Mouse (Mus musculus): Measurements from ENCODE around the gene Olfr522. TPM values are rescaled to one million over a fixed set of nuclear protein-coding genes. Genes with fewer than 3 reads are reported as not detected.
A peak's percentile ranks its signal among the peaks of the same experiment; 100 is the strongest.

The Olfr522 gene
- not detected for polyA plus RNA-seq (2017; shearing (Covaris generic))

DNA sequence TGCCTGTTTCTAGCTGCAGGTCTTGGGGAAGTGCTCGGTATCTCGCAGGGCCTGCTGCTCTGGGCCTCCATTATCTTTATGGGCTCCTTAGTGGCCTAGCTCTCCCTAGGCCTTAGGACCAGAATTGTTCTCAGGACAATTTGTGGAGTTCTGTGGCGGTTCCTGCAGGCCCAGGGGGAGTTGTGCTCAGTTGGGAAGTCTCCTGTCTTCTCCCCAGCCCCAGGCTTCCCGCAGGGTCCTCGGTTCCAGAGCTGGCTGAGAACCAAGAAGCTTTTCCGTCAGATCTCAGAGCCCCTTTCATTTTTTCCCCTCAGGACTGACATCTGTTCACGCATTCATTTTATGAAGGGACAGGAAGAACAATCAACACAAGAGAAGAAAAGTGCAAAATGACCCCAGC, at the start of gene Olfr522:
Gene Olfr522 (minus strand): TSS at position 101 of the 400 bp plus-strand sequence.
- no peak for ATAC-seq

GRCm38 (mm10) chr7:140213841-140214240, 49.3 kb upstream of the Olfr522 start:
- ATAC-seq = peak; percentile 78

GRCm38 (mm10) chr7:140208677-140209076, 44.1 kb upstream of the Olfr522 start:
- ATAC-seq = no peak

GRCm38 (mm10) chr7:140208153-140208552, 43.6 kb upstream of the Olfr522 start:
- ATAC-seq = peak; percentile 68

GRCm38 (mm10) chr7:140206904-140207303, 42.3 kb upstream of the Olfr522 start:
- ATAC-seq = peak; percentile 29

DNA sequence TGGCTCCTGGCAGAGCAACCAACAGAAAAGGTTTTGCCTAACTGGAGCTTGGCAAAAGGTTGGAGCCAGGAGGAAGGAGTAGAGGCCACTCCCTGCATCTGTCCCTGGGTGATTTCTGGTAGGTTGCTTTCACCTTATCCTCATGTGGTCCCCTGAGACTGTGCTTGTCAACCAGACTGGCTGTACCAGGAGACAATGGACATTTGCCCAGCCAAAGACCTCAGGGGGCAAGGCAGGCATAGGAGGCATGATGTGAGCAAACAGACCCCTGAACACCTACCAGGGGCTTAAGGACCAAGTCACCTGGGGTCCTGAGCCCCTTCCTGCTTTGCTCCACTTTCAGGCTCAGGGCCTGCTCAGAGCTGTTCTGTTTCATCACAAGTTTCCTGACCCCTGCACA, 41.3 kb upstream of the Olfr522 start, which contains the start of gene Olfr524:
Gene Olfr524 (minus strand): TSS at position 101 of the 400 bp plus-strand sequence.
- no peak for ATAC-seq

DNA sequence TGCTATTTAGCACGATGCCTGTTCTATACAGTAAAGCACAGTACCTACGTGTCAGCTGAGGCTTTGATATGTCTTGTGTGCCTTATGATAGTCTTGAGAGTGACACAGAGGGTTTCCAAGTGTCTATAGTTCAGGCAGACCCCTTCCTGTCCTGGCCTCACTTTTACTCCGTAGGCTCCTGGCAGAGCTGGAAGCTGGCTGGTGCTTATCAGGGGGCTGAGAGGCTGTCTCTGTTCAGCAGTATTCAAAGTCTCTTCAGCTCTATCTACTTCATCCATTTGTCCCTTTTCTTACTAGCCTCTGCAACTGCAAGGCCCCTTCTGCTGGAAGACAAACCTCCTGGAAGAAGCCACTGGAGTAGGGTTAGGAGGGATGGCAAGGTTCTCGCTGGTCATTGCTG, 36.5 kb upstream of the Olfr522 start:
- no peak for ATAC-seq

DNA sequence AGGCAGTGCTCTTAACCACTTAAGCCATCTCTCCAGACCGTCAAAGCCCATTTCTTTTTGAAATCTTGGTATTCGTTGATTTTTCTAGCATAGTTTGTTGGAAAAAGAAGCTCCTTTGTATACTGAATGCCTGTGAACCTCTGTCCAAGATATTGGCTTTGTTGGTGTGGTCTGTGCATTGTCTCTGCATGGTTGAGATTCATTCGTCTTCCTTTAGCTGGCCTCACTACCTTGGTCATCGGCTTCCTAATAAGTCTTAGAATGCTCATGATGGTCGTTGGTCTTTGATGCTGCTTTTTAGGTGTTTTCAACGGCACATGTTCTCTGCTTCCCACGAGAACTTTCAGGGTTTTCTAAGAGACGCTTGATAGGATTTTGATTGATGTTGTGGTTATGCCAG, 31.4 kb upstream of the Olfr522 start:
- no peak for ATAC-seq

GRCm38 (mm10) chr7:140194031-140194430, 29.5 kb upstream of the Olfr522 start:
- no peak for ATAC-seq

- ATAC-seq = no peak
Measured at GRCm38 (mm10) chr7:140192851-140193250, 28.3 kb upstream of the Olfr522 start.

DNA sequence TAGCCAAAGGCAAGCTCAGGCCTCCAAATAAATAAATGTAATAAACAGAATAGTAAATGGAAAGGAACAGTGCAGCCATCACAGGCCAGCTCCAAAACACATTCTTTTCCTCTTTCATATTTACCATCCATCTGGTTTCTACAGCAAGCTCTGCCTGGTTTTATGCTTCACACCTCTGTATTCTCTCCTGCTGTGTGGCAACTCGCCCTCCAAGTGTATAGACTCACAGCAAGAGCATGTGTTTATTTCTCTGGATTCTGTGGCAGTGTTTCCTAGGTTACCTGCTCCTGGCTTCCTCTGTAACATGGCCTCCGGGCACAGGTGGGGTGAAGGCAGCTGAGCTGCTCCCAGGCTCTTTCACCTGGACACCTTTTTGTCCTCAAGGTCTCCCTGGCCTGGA, 27.9 kb upstream of the Olfr522 start:
- no peak for ATAC-seq

GRCm38 (mm10) chr7:140190435-140190834, 25.9 kb upstream of the Olfr522 start:
- ATAC-seq = no peak

GRCm38 (mm10) chr7:140188391-140189328, 24.1 kb upstream of the Olfr522 start:
- ATAC-seq = no peak

GRCm38 (mm10) chr7:140187721-140188390, 23.3 kb upstream of the Olfr522 start:
- ATAC-seq = no peak

DNA sequence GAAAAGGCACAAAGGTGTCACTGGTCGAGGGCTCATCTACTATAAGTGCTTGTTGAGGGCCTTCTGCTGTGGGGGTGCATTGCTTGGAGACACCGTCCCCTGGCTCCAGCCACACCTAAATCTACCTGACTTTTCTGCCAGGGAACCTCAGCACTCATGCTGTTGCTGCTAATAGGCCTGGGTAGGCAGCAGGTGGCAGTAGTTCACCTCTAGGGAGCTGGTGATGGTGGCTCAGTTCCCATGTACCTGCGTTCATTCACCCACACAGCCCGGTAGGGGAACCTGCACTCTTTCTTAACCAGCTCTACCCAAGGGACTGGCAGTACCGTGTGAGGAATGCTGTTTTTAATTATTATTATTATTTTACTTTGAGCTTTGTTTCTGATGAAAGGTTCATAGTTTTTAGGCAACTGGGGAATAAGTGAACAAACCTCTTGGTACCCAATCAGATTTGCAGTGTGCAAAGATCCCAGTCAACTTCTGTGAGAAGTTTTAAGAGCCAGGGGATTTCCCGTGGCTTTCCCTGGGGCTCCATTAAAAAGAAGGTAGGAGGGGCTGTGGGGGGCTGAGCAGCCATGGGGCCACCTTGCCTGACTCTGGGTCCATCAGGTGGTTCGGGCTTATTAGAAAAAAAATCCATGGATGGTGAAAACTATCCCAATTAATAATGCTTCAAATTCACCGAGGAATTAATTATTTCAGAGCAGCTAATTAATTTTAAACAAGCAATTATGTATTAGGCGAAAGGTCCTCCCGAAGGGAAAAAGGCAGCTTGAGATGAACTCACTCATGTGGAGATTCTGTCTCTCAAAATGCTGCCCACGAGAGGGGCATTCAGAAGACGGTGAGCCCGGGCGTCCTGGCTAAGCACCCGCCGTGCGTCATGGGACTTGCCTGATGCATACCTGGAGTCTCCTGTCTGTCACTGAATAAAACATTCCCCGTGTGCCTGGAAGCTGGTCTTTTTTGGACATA, 22.4 kb upstream of the Olfr522 start:
- peak; percentile 65 for ATAC-seq

DNA sequence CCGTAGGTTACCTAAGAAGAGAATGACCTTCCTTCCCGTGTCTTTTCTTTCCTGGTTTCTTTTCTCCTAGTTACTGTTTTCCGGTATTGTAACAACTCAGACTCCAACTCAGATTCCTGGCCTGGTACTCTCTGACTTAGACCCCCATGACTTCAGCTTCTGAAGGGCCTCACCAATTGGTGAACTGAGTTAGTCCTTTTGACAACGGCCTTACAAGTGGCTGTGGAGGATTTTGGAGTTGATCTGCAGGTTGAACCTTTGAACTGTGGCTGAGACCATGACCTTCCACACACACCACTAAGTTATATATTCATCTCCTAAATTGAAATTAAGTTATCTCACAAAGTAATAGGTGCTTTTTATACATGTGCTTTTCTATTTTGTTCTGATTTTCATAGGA, 19.6 kb upstream of the Olfr522 start:
- ATAC-seq = no peak

DNA sequence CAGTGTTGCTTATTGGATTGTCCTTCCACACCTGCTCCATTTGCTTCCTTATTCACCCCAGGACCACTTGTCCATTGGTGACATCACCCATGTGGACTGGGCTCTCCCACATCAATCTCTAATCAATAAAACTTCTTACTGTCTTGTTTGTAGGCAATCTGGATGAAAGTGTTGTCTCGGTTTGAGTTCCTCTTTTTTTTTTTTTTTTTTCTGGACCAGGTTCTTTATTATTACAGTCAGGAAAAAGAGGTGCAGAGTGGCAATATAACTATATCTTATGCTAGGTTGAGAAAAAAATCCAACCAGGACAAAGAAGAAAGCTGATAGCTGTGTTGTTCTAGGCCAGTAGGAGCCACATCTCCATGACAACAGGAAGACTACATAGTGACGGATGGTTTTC, 16.1 kb upstream of the Olfr522 start:
- ATAC-seq = no peak

- no peak for ATAC-seq
Measured at GRCm38 (mm10) chr7:140179176-140179575, 14.6 kb upstream of the Olfr522 start.

GRCm38 (mm10) chr7:140172936-140173335, 8.4 kb upstream of the Olfr522 start, which contains the start of gene Olfr523:
Olfr523 (plus strand) TSS chr7:140173217.
- ATAC-seq = no peak

DNA sequence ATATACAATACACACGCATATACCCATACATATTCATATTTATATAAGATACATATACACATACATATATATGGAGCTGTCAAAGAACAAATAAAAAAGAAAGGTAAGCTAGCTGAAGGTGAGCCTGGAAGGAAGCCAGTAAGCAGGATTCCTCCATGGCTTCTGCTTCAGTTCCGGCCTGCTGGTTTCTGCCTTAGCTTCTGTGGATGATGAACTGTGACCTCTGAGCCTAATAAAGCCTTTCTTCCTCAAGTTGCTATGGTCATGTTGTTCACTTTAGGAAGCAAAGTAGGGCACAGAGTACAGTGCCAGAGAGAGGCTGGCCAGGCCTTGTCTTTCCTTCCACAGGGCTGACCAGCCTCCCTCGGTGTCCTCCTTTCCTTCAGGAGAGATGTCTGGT, 6.3 kb upstream of the Olfr522 start:
- ATAC-seq = no peak

DNA sequence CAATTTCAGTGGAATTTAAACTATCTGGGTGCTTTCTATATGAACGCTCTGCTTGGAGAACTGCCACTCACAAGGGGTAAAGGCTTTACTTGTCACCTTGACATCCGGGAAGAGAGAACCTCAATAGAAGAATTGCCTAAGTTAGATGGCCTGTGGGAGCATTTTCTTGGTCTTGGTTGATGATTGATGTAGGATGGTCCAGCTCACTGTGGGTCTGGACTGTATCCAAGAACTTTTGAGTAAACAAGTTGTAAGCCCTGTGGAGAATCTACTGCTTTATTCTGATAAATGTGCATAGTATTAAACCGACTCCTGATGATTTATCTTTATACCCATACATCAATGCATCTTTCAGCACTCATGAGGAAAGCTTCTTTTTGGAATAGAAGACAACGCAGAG, 4.8 kb upstream of the Olfr522 start:
- ATAC-seq = no peak

GRCm38 (mm10) chr7:140167950-140168349, 3.4 kb upstream of the Olfr522 start:
- ATAC-seq = no peak

Data from activated CD4-positive, CD25-positive, alpha-beta regulatory T cell, adult 4 months (primary cell).